In the genomic region with DNA sequence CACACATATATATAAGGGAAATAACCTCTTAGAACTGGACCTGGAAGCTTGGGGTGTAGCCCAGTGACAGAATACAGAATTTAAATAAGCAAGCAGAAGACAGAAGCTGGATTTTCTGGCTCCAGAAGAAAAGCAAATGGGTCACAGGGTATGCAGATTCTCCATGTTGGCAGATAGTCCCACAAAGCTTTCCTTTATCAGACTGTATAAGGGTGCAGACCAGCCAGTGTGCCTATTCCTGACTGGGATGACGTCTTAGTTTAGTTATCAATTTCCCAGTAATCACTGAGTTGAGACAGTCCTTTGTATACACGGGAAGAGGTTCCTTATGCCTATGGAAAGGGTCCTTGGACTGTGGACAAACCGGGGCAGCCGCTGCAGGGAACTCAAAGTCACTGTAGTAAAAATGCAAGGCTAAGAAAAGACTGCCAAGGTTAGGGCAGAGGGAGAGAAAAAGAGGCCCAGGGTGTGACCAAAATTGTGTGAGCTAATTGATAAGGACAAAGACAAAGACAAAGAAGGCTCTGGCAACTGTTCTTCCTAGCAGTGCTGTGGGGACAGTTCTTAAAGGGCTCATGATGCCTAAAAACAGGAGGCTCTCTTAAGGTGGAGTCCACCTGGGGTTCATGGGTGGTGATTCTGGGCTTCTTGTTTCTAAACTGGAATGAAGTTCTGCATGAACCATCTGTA, we compare ENCODE assay signal across 17 mouse cellular contexts.
"Had no signal": no experiment of that assay in that cellular context is flagged by ENCODE, and none has a peak within 500 bp of the region (broad histone marks: within the 10 kb centered on the region; RNA-seq: fewer than 3 reads in every experiment).

No protein-coding gene starts in this region.

- H3K36me3 ChIP-seq: lung, embryonic 15.5 days; midbrain, embryonic 13.5 days; midbrain, embryonic 15.5 days; neural tube, embryonic 12.5 days; stomach, embryonic 15.5 days had no signal

- H3K4me3 ChIP-seq: lung, embryonic 15.5 days; megakaryocyte, embryonic 14.5 days; midbrain, embryonic 13.5 days; midbrain, embryonic 15.5 days; neural tube, embryonic 12.5 days; stomach, embryonic 15.5 days had no signal

- ATAC-seq: lung, postnatal 0 days; midbrain, embryonic 13.5 days; midbrain, embryonic 15.5 days had no signal

- H3K4me1 ChIP-seq: lung, embryonic 15.5 days; megakaryocyte, embryonic 14.5 days; midbrain, embryonic 13.5 days; midbrain, embryonic 15.5 days; neural tube, embryonic 12.5 days; stomach, embryonic 15.5 days had no signal

- H3K4me2 ChIP-seq: lung, embryonic 15.5 days; midbrain, embryonic 11.5 days; midbrain, embryonic 13.5 days; midbrain, embryonic 15.5 days; neural tube, embryonic 12.5 days; stomach, embryonic 15.5 days had no signal

- DNase-seq: lung, adult 2 months; lung, postnatal 14 days; lung, postnatal 36 days; right cerebral cortex, postnatal 14 days; thymus, adult 2 months; thymus, postnatal 25 days; thymus, postnatal 4 days had no signal

- H3K9me3 ChIP-seq: lung, embryonic 15.5 days; midbrain, embryonic 13.5 days; midbrain, embryonic 15.5 days; neural tube, embryonic 12.5 days; stomach, embryonic 15.5 days had no signal

- H3K27me3 ChIP-seq: lung, embryonic 15.5 days; megakaryocyte, embryonic 14.5 days; midbrain, embryonic 13.5 days; midbrain, embryonic 15.5 days; neural tube, embryonic 12.5 days; stomach, embryonic 15.5 days had no signal

- H3K27ac ChIP-seq: lung, embryonic 15.5 days; macrophage; midbrain, embryonic 13.5 days; midbrain, embryonic 15.5 days; neural tube, embryonic 12.5 days; stomach, embryonic 15.5 days; stomach, postnatal 0 days had no signal

- H3K9ac ChIP-seq: lung, embryonic 15.5 days; midbrain, embryonic 13.5 days; midbrain, embryonic 15.5 days; neural tube, embryonic 12.5 days; stomach, embryonic 15.5 days had no signal
